Mouse (Mus musculus) bone marrow macrophage, adult 2 months (primary cell): ENCODE results near the gene Acot3. TPM values are rescaled to one million over a fixed set of nuclear protein-coding genes. Genes with fewer than 3 reads are reported as not detected.
A peak's percentile ranks its signal among the peaks of the same experiment; 100 is the strongest.
"Not testable (repeated sequence)": the region's sequence is repeated elsewhere in the genome, so short reads cannot be mapped to it uniquely, and the experiment has no call there.

Experiments used
- H3K27ac ChIP-seq: 2 replicates; pipeline ENCODE4 v1.5.1; 2012; ENCODE audit warnings: low read depth, low read length; ENCODE audit not compliant: insufficient read depth
- H3K4me1 ChIP-seq: 2 replicates; pipeline ENCODE4 v1.6.1; 2012; ENCODE audit warnings: low read length; ENCODE audit not compliant: control insufficient read depth, insufficient read depth
- H3K4me3 ChIP-seq: 2 replicates; pipeline ENCODE4 v1.5.1; 2012; ENCODE audit warnings: mild to moderate bottlenecking, low read length, moderate library complexity; ENCODE audit not compliant: insufficient read depth
- CTCF ChIP-seq: IDR thresholded peaks from 2 replicates; pipeline ENCODE4 v1.5.1; 2012; ENCODE audit warnings: low read depth, mild to moderate bottlenecking, low read length, moderate library complexity
- POLR2A ChIP-seq: IDR thresholded peaks from 2 replicates; pipeline ENCODE4 v1.6.1; 2012; ENCODE audit warnings: mild to moderate bottlenecking, low read depth, low read length, borderline replicate concordance
- polyA plus RNA-seq: library from polyadenylated mRNA; stranded (reverse); fragments of >200 nt; gene quantifications from 2 replicates; pipeline ENCODE4 v1.2.4, GENCODE M21; 2012; ENCODE audit not compliant: missing spikeins, insufficient read depth, insufficient read length

Gene Acot3
- polyA plus RNA-seq, 1 experiment, result not detected

GRCm38 (mm10) chr12:84100071-84100470, 48.1 kb downstream of the Acot3 start:
- Histone ChIP-seq H3K4me3 (no peak overlapping the region), H3K27ac (no peak overlapping the region), H3K4me1 (0 out of 2 replicates have a peak, but pooled peaks cover 2% of the 10 kb centered on the region)
- no peak for TF ChIP-seq CTCF
- no peak for TF ChIP-seq POLR2A

- H3K27ac ChIP-seq, H3K4me1 ChIP-seq: not testable (repeated sequence)
- peak within 1 kb of the TSS; percentile 62 for H3K4me3 ChIP-seq
Observed at GRCm38 (mm10) chr12:84100604-84101492, 48.9 kb downstream of the Acot3 start, which contains the start of gene Acot6. Gene Acot6 (plus strand): TSS chr12:84100654.

- TF ChIP-seq POLR2A (no peak), CTCF (no peak)
- Histone ChIP-seq H3K4me3 (peak overlapping the region; percentile 62; the same call in 1 of the 2 replicates), H3K27ac (no peak overlapping the region)
Observed at GRCm38 (mm10) chr12:84101493-84101845, 49.5 kb downstream of the Acot3 start.

GRCm38 (mm10) chr12:84107012-84107411, 55.1 kb downstream of the Acot3 start:
- Histone ChIP-seq H3K4me3 (no peak overlapping the region), H3K27ac (no peak overlapping the region), H3K4me1 (peaks cover 9% of the 10 kb centered on the region)
- no peak for TF ChIP-seq CTCF

More at GRCm38 (mm10) chr12:84101493-84101845, 49.5 kb downstream of the Acot3 start:
- 0 out of 2 replicates have a peak, but pooled peaks cover 2% of the 10 kb centered on the region for H3K4me1 ChIP-seq

- H3K4me1 ChIP-seq, result peaks cover 9% of the 10 kb centered on the region
- no peak overlapping the region for H3K4me3 ChIP-seq
- TF ChIP-seq CTCF (no peak), POLR2A (no peak)
- H3K27ac ChIP-seq, result no peak overlapping the region
Observed at GRCm38 (mm10) chr12:84107692-84108091, 55.7 kb downstream of the Acot3 start.

- TF ChIP-seq POLR2A, result no peak
- TF ChIP-seq CTCF, result no peak
- no peak overlapping the region for H3K4me3 ChIP-seq
- H3K4me1 ChIP-seq, result peaks cover 13% of the 10 kb centered on the region
- H3K27ac ChIP-seq, result no peak overlapping the region
Observed at GRCm38 (mm10) chr12:84109924-84110323, 58.0 kb downstream of the Acot3 start.

Other genes with a start within 250 kb of the Acot3 start
- 33.0 and 42.4 TPM in 2 replicates for gene Numb, start 130.2 kb upstream of the Acot3 start, polyA plus RNA-seq
- gene Riox1, start 101.5 kb upstream of the Acot3 start, polyA plus RNA-seq, result 7.2 and 8.0 TPM in 2 replicates
- gene Heatr4, start 67.3 kb upstream of the Acot3 start, polyA plus RNA-seq, result not detected in 2 replicates
- gene Acot2, start 64.3 kb upstream of the Acot3 start, polyA plus RNA-seq, result 12.5 and 15.0 TPM in 2 replicates
- gene Acot1, start 42.7 kb upstream of the Acot3 start, polyA plus RNA-seq, result 13.0 and 14.5 TPM in 2 replicates
- 0.09 and 0.36 TPM in 2 replicates for gene Acot4, start 13.8 kb upstream of the Acot3 start, polyA plus RNA-seq
- gene Gm49366, start 13.2 kb upstream of the Acot3 start, polyA plus RNA-seq, result not detected in 2 replicates
- not detected in 2 replicates for gene Acot5, start 17.2 kb downstream of the Acot3 start, polyA plus RNA-seq
- gene Acot6, start 48.5 kb downstream of the Acot3 start, polyA plus RNA-seq, result 0.47 and 0.49 TPM in 2 replicates
- gene Dnal1, start 62.2 kb downstream of the Acot3 start, polyA plus RNA-seq, result 3.9 TPM in 2 replicates
- 0.23 TPM in 1 of 2 replicates, not detected in the other for gene Pnma1, start 96.3 kb downstream of the Acot3 start, polyA plus RNA-seq
- gene Elmsan1, start 166.7 kb downstream of the Acot3 start, polyA plus RNA-seq, result 26.6 and 33.7 TPM in 2 replicates
- 46.7 and 50.7 TPM in 2 replicates for gene Ptgr2, start 233.1 kb downstream of the Acot3 start, polyA plus RNA-seq